Mouse (Mus musculus) C2C12 (cell line): ENCODE measurements around the gene Hba-x.
"Not testable (repeated sequence)": the region's sequence is repeated elsewhere in the genome, so short reads cannot be mapped to it uniquely, and the experiment has no call there.

Experiments
- CEBPB ChIP-seq: IDR thresholded peaks from one replicate; pipeline ENCODE4 v1.6.1; 2011; ENCODE audit warnings: low read depth, mild to moderate bottlenecking, control low read depth, moderate library complexity
- CTCF ChIP-seq: IDR thresholded peaks from one replicate; pipeline ENCODE4 v1.5.1; 2011; ENCODE audit not compliant: control insufficient read depth, insufficient read depth, insufficient read length
- FOSL1 ChIP-seq: IDR thresholded peaks from one replicate; pipeline ENCODE4 v1.8.0; 2011; ENCODE audit warnings: mild to moderate bottlenecking, low read length; ENCODE audit not compliant: poor library complexity, insufficient read depth, severe bottlenecking
- MAX ChIP-seq: IDR thresholded peaks from one replicate; pipeline ENCODE4 v1.6.1; 2011; ENCODE audit warnings: mild to moderate bottlenecking, control low read depth
- MYOD1 ChIP-seq: IDR thresholded peaks from one replicate; pipeline ENCODE4 v1.6.1; 2011; ENCODE audit warnings: low read depth; ENCODE audit not compliant: control insufficient read depth, insufficient read length
- MYOG ChIP-seq: IDR thresholded peaks from one replicate; pipeline ENCODE4 v1.6.1; 2011; ENCODE audit not compliant: control insufficient read depth, insufficient read length; ENCODE audit errors: extremely low read depth
- USF1 ChIP-seq: IDR thresholded peaks from one replicate; pipeline ENCODE4 v1.6.1; 2011; ENCODE audit warnings: low read depth, mild to moderate bottlenecking, control low read depth, moderate library complexity

- TF ChIP-seq CTCF, MYOG, MAX, MYOD1, CEBPB, USF1, FOSL1: not testable (repeated sequence)
These were observed 16.6 kb downstream of the Hba-x start for GRCm38 (mm10) chr11:32292819-32293218.
